Mouse (Mus musculus) kidney, adult 2 months (tissue): ENCODE measurements around the gene Tbc1d9b.

ENCODE experiments used
- CTCF ChIP-seq: fragments of 200-500 bp; conservative IDR thresholded peaks from 2 replicates; pipeline ENCODE4 v1.5.1; 2011; ENCODE audit warnings: low read depth, mild to moderate bottlenecking, control low read depth, low read length, moderate library complexity, mixed read lengths; ENCODE audit not compliant: insufficient read depth, insufficient read length
- POLR2A ChIP-seq: fragments of 200-500 bp; IDR thresholded peaks from one replicate; pipeline ENCODE4 v1.6.1; 2011; ENCODE audit warnings: low read depth, low read length, control low read depth

- TF ChIP-seq POLR2A (no peak), CTCF (no peak)
Measured at GRCm38 (mm10) chr11:50190362-50190761, 59.2 kb downstream of the Tbc1d9b start.
